Mouse (Mus musculus): ENCODE measurements at regions not wholly inside any gene's neighbourhood (a gene's known extent, or its start where the extent isn't known, plus 50 kb on each side); places are given as distances from the start of the nearest gene placed in this dataset.

DNA sequence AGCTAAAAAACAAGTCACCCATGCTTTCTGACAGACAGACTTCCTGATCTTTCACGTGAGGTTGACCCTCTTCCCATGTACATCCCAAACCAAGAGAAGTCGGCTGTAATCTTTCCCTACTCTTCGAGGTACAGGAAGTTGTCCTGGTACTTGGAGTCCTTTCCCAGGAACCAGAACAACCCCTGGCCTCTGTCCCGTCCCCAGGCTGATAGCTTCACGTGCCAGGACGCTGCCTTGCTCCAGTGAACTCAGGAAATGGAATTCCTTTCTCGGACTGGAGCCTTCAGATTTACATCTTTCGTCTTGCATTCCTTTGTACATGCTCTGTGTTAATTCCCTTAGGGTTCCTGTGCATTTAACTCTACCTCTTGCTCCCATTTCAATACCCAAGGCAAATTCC, 107.6 kb downstream of the Mtx2 start:
- TF ChIP-seq GATA1 (IDR thresholded peaks at IDR 0.05; ENCODE audit: low read length) (no peak), TAL1 (IDR thresholded peaks at IDR 0.05; ENCODE audit: low read length) (no peak)

Data from erythroblast, embryonic 14.5 days (primary cell).